Mouse (Mus musculus): ENCODE measurements around the gene Tomm6. TPM values are rescaled to one million over a fixed set of nuclear protein-coding genes. Genes with fewer than 3 reads are reported as not detected.

Tomm6 gene
- total RNA-seq (2021): 100 to 1,000 TPM; 119 to 126 TPM

DNA sequence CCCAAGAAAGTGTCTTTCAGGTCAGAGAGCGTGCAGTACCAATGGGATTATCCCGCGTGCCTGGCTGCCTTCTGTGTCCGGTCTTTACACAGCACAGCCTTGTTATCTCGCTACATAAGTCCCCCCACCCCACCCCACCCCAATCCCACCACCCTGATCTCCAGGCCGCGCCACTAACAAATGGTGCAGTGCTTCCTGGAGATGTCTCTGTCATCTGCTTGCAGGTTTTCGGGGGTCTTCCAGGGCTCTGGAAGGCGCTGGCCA, at the start of gene Tomm6:
Gene Tomm6, minus strand, starts transcription at position 43 of the 264 bp plus-strand sequence.
- no peak for DNase-seq
- intact Hi-C loops (cut with DNase I): loop anchor here (2.0 kb wide), 1 partner anchor 59 kb away; no protein-coding TSS in a partner anchor

DNA sequence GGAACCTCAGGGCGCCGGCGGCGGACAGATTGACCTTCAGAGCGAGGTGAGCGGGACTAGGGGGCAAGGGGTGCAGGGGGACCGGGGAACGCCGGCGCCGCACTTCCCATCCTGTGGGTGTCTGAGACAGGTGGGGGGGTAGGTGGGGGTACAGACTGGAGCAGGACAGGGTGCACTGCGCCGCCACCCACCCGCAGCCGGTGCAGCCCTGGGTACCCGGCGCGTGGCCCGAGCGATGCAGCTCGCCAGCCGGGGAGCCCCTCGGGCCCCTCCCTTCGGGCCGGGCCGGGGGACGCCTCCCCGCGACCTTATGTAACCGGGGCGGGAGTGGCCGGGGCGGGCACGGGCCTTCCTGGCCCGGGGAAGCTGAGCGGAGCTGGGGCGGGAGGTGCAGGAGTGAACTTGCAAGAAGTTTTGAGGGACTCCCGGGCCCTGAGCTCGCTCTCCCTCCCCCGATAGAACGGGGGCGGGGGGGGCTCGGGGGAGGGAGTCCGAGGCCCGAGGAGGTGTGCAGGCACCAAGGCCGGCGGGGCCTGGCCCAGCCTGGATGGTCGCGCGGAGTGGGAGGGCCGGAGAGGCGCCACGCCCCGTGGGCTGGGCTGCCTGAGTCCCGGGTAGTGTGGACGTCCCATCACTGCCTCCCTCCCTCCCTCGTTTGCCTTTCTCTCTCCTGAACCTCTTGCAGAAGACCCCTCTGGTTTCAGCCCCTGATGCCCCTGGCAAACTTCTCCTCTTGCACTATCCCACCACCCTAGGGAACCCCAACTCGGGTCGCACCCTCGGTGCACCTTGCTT, 49.3 kb upstream of the Tomm6 start:
- intact Hi-C loops (cut with DNase I): no loop called here
- peak; percentile 89 to 93 for DNase-seq

DNA sequence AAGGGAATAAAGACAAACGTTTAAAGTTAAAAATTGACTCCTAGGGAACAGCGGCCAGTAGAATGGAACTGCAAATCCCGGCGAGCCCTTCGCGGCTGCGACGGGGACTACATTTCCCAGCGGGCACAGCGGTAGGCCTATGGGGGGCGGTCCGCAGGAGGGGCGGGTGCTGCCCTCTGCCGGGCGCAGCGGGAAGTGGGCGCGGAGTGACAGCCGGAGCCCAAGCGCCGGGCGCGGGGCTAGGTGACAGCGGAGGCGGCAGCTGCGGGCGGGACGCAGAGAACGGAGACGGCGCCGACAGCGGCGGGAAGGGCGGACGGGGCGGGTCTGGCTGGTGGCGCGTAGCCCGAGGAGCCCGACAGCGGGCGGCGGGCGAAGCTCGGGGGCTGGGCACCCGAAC, 48.7 kb upstream of the Tomm6 start, which contains the start of gene Tfeb:
Gene Tfeb, plus strand, starts transcription at position 175 of the 400 bp plus-strand sequence.
- DNase-seq: peak; percentile 99
- intact Hi-C loops (cut with DNase I): no loop called here

DNA sequence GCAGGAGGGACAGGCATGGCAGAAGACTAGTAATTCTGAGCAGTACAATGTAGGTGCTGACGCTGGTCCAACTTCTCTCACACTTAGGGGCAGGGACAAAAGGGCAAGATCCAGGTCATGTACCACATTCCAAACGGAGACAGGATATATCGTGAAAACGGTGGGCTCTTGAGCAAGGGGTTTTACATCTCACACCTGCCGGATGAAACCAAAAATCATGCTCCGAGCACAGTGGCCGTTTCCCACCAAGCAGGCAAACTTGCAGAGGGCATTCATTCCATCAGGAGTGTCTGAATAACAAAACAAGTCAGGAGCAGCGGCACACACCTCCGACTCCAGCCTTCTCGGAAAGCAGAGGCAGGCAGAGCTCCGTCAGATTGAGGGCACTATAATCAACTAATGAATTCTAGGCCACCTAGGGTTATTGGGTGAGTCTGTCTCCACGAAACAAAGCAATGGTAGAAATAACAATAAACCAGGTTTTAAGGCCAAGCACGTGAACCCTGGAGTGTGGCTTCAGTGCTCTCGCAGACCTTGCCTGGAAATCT, 47.4 kb upstream of the Tomm6 start:
- no peak for DNase-seq
- intact Hi-C loops (cut with DNase I): no loop called here

DNA sequence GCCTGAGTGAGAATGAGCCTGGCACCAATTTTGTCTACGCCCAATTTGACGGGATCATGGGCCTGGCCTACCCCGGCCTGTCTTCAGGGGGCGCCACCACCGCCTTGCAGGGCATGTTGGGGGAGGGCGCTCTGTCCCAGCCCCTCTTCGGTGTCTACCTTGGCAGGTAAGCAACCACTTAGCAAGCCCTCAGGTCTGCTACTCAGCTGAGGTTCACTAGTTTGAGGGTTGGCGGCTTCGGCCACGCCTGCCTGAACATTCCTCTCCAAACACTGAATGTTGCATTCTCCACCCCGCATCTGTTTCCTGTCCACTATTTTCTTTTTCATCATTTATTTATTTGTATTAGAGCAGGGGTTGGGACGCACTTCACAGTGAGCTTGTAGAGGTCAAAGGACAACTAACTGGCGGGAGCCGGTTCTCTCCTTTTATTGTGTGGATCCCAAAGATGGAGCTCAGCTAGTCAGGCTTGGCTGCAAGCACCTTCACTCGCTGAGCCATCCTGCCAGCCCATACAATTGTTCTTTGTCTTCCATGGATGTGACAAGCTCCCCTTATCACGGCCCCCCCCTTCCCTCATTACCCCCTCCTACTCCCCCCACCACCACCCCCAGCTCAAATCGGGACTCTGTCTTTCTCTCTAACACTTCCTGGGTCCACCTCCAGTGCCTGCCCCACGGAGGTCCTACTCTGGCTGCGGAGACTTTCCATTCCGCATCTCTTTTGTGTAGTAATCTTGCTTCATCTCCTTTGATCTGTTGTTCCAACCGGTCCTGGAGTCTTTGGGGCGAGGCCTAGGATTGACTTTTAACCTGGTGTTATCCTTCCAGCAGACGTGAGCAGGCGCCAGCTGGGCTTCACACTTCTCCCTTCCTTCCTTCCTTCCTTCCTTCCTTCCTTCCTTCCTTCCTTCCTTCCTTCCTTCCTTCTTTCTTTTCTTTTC, 42.7 kb upstream of the Tomm6 start:
- no peak for DNase-seq
- intact Hi-C loops (cut with DNase I): no loop called here

DNA sequence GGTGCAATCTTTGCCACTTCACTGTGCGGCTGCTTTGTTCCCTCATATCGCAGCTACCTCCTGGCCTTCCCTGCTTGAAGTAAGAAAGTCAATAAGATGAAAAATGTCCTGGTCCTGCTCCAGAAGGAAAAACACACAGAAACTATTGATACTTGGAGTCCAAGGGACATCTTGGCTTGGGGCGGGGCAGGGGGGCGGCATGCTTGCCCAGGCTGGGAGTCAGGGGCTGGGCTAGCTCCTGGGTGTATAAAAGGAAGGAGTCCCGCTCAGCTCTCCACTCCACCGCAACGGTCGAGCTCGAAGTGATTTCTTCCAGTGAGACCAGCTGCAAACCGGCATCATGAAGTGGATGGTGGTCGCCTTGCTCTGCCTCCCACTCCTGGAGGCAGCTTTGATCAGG, 38.4 kb upstream of the Tomm6 start, which contains the start of gene Pgc:
Gene Pgc, plus strand, starts transcription at position 277 of the 400 bp plus-strand sequence.
- no peak for DNase-seq
- intact Hi-C loops (cut with DNase I): no loop called here

DNA sequence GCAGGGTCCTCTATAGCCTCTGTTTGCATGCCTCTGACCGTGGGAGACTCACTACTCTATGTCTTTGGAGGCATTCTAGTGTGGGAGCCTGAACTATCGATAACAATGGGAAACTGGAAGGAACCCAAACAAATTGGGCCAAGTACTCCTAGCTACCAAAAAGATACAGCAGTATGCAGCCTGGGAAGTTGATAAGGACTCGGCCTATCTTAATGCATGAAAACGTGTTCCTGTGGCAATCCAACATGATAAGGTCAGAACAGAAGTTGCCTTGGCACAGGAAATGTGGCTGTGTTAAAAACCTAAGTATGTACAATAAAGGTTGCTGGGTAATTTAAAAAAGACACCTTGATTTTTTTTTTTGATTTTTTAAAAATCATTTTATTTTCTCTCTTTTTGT, 33.0 kb upstream of the Tomm6 start:
- intact Hi-C loops (cut with DNase I): no loop called here
- DNase-seq: no peak

DNA sequence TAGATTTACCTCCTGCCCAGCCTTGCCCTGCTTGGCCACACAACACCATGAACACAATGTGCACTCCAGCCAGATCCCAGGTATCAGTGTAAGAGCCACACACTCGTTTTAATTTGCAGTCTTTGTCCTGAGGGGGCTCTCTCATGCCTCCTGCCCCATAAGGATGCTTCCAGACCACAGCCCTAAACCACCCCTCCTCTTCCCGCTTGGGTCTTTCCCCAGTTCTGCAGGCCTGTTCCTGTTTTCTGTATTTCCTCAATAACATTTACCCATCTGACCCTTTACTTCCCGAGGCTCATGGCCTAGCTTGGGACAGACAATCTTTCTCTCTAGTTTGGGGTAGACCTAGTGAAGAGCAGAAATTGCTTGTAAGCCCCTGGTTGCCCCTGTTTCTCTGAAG, 26.9 kb upstream of the Tomm6 start:
- intact Hi-C loops (cut with DNase I): no loop called here
- DNase-seq: no peak

DNA sequence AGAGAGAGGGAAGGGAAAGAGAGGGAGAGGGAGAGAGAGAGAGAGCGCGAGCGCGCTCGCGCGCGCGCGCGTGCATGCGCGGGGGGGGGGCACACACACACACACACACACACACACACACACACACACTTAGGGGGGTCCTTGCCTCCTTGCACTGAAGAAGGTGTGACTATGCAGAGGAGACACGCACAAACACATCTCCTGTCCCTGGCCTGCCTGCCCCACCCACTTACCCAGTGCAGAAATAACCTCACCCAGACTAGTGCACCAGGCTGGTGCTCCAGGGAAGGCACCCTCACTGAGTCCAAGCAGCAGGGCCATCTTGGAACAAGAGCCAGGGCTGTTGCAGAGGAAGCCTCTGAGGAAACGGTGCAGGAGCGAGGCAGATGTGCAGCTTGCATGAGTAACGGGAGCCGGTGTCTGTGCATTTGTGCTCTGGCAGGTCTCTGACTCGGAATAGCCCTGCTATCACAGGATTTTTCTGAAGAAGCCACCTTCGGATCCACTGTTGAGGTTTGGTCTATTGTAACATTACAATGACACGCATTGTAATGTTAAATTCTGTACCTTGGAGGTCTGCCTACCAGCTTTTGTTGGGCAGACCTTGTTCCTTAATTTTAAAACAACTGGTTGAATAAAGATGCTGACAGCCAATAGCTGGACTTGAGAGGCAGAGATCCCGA, 24.8 kb upstream of the Tomm6 start:
- no peak for DNase-seq
- intact Hi-C loops (cut with DNase I): no loop called here

DNA sequence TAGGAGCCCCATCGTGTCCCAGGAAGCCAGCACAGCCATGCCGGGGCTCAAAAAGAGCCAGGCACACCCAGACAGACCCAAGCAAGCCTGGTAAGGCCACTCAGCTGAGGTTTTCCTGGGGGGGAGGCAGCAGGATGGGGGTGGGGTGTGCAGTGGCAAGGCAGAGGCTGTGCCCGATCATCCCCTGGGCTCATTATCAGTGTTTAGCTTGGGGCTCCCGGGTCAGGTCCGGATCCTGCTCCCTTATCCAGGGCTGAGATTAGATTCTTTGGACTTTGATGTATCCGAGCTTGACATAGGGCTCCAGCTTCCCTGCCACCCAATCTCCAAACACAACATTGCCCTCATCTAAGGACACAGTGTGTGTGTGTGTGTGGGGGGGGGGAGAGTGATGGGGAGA, 23.7 kb upstream of the Tomm6 start:
- DNase-seq: no peak
- intact Hi-C loops (cut with DNase I): no loop called here

DNA sequence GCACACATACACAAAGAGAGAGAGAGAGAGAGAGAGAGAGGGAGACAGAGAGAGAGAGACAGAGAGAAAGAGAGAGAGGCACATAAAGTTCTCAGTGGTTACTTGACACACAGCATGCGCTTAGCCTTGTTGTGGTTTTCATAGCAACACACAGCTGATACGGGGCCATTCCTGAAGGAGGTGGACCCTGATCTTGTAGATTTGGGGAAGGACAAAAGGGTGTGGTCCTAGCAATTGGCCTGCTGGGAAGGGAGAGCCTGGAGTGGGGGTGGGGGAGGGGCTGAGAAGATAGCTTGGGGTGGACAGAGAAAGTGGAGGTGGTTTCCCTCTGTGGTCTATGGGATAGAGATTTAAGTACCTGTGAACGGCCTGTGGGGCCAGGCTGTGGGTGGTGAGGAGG, 21.9 kb upstream of the Tomm6 start:
- DNase-seq: no peak
- intact Hi-C loops (cut with DNase I): no loop called here

DNA sequence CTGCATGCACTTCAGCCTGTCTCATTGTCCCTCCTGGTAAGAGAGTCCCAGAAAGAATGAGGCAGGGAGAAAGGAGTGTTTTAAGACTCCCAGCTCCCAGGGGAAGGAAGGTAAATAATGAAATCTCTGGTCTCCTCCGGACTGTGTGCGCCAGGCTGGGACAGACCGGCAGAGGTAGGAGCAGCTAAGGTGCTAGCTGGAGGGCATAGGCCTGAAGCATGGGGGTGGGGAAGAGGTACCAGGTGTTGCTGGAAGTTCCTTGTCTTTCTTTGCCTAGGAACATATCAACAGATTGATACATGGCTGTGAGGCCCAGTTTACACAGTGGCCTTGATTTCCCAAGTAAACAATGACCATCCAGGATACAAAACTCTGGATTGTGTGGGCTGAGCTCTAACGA, 20.8 kb upstream of the Tomm6 start:
- intact Hi-C loops (cut with DNase I): no loop called here

DNA sequence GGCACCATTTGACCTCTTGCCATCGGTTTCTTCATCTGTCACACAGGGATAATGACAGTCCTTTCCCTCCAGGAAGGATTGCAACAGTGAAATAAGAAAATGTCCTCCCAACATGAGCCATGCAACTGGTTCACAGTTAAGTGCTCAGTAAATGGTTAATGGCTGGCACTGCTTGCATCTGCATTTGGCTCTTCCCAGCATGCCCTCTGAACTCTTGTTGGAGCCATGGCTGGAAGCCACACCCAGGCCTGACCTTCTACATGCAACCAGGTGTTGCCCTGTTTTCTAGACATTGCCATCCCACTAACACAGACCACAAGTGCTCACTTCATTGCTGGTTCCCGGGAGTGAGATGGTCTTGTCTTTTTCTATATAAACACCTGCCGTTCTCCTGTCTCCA, 19.8 kb upstream of the Tomm6 start:
- intact Hi-C loops (cut with DNase I): no loop called here
- DNase-seq: no peak

More for the DNA sequence above, 20.8 kb upstream of the Tomm6 start:
- DNase-seq: no peak

DNA sequence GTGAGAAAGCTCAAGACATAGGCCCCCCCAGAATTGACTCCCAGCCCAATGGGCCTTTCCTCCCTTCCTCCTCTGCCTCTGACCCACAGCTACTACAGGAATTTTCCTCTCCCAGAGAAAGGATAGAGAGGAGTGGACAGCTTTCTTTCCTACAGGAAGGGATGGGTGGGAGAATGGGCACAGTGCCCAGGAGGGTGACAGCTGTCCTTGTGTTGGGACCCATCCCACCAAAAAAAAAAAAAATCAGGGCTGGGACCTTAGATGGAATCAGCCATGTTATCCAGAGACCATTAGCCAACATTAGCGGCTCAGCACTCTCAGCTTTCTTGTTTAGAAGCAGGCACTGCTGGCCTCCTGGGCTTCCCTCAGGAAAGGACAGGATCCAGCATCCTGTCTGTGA, 18.0 kb upstream of the Tomm6 start:
- DNase-seq: no peak

DNA sequence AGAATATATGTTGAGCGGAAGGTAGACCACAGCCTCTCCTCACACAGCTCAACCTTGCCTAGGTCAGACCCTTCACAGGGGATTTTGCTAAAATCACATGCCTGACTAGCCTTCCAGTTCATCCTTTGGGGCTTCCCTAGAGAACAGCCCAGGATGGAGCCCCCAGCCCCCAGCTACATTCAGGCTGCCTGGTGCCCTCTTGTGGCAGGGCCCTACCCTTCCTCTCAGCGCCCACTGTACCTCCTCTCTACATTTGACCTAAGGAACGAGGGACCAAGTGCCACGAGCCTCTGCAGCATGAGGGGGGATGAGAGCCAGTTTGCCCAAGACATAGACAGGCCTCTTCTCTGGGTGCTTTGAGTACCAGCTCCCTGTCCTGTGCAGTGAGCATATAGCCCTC, 16.5 kb upstream of the Tomm6 start:
- no peak for DNase-seq
- intact Hi-C loops (cut with DNase I): no loop called here

More for the DNA sequence above, 18.0 kb upstream of the Tomm6 start:
- intact Hi-C loops (cut with DNase I): no loop called here

DNA sequence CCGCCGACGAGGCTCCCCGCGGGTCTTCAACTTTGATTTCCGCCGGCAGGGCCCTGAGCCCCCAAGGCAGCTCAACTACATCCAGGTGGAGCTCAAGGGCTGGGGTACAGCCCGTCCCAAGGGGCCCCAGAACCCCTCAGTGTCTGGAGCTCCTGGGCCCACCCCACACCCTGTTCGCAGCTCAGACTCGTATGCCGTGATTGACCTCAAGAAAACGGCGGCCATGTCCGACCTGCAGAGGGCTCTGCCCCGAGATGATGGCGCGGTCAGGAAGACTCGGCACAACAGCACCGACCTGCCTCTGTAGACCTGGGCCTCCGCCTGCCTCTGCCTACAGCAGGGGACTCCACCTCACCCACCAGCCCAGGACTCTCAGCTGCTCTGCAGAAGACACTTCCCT, 15.4 kb upstream of the Tomm6 start:
- DNase-seq: no peak
- intact Hi-C loops (cut with DNase I): no loop called here

DNA sequence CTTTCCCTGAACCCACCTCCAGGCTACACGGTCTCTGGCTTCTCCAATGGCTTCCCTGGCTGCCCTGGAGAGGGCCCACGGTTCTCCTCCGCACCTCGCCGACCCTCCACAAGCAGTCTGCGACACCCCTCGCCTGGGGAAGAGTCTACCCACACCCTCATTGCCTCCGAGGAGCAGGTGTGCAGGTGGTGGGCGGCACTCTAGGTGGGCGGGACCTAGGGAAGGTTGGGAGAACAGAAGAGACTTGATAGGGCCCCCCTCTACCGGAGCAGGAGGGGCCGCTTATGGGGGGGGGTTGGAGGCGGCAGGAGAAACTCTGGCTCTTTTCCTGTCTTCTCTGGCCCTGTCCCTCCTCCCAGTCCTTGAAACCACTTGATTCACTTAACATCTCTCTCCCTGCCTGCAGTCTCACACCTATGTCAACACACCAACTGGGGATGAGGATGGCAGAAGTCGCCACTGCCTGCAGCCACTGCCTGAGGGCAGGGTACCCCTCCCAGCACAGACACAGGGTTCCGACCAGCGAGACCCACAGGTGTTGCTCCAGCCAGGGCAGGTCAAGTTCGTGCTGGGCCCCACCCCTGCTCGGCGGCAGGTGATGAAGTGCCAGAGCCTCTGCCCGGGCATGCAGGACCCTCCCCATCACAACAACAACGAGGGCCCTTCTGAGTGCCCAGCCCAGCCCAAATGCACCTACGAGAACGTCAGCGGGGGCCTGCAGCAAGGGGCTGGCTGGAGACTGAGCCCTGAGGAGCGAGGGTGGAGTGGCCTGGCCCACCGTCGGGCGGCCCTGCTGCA, 14.6 kb upstream of the Tomm6 start:
- intact Hi-C loops (cut with DNase I): no loop called here
- no peak for DNase-seq

DNA sequence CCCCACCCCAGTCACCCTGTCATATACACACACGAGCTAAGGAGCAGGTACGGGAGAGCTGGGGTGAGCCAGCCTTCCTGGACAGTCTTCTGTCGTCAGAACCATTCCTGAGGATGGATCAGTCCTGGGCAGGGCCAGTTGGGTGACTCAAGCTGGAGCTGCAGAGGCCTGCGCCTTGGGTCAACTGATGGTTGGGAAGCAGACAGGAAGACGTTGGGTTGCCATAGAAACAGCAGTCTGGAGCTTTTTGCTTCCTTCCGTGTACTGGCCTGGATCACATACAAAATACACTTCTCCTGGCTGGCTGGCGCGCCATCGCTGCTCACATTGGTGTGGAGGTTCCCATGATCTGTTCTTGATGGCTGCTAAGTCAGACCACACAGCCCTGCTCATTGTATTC, 13.6 kb upstream of the Tomm6 start:
- intact Hi-C loops (cut with DNase I): no loop called here
- no peak for DNase-seq

DNA sequence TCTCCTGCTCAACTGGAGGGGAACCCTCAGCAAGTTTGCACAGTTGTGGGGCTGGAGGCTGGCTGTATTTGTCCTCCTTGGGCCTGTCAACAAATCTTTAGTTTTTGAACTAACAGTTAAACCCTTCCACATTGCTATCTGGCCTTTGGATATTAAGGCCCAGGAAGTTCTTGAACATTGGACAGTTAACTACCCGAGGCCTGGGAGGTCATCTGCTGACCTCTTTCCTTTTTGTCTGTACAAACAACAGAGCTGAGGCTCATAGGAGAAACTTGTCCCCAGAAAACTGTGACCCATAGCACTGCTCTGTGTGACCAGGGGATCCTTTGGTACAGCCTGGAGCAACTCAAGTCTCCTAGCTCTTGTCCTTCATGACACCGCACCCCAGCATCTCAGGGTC, 10.9 kb upstream of the Tomm6 start:
- DNase-seq: no peak
- intact Hi-C loops (cut with DNase I): no loop called here

DNA sequence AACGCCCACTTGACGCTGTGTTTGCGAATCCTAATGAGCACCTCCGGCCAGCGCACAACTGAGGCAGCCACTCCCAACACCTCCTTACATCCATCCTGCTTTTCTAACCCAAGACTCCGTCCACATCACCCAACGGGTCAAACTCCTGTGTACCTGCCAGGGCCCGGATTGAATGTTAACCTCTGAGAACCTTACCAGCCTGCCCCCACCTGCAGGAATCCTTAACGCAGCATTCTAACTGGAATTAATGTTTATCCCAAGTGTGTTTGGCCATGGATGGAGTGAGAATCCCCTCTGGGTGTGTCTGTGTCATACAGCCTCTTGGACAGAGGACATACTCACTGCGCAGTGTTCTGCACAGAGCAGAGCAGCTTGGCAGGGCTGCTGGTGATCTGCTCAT, 10.0 kb upstream of the Tomm6 start:
- intact Hi-C loops (cut with DNase I): no loop called here
- DNase-seq: no peak

All from heart, postnatal 36 days (tissue).